Mouse (Mus musculus): ENCODE data around the gene Nmnat1. TPM values are rescaled to one million over a fixed set of nuclear protein-coding genes. Genes with fewer than 3 reads are reported as not detected.

Gene Nmnat1
- polyA plus RNA-seq, 1 experiment from 2014 or later = 18.8 TPM

- DNase-seq (ENCODE audit: low spot score) = no peak
- no peak overlapping the region for H3K4me3 ChIP-seq
- H3K9me3 ChIP-seq (replicated peaks) = no peaks in the 10 kb centered on the region
- no peaks in the 10 kb centered on the region for H3K36me3 ChIP-seq
- H3K4me1 ChIP-seq = no peaks in the 10 kb centered on the region
- H3K27ac ChIP-seq (replicated peaks) = no peak overlapping the region
- 68% methylated on average over 6 of the region's 6 CpGs for WGBS
- H3K27me3 ChIP-seq (ENCODE audit: low read depth, poor library complexity, severe bottlenecking) = no peaks in the 10 kb centered on the region
Measured at GRCm38 (mm10) chr4:149511221-149511646, 26.2 kb upstream of the Nmnat1 start.

GRCm38 (mm10) chr4:149506904-149507303 is 21.9 kb upstream of the Nmnat1 start:
- no peaks in the 10 kb centered on the region for H3K27me3 ChIP-seq (ENCODE audit: low read depth, poor library complexity, severe bottlenecking)
- peaks cover 7% of the 10 kb centered on the region for H3K4me1 ChIP-seq
- H3K4me3 ChIP-seq = no peak overlapping the region
- no peaks in the 10 kb centered on the region for H3K9me3 ChIP-seq (replicated peaks)
- H3K27ac ChIP-seq (replicated peaks) = no peak overlapping the region
- DNase-seq (ENCODE audit: low spot score) = no peak
- peaks cover 12% of the 10 kb centered on the region for H3K36me3 ChIP-seq
- WGBS = 84% methylated on average over 3 of the region's 3 CpGs

GRCm38 (mm10) chr4:149505261-149505967 is 20.4 kb upstream of the Nmnat1 start:
- WGBS = 63% methylated on average over 15 of the region's 15 CpGs
- DNase-seq (ENCODE audit: low spot score) = no peak

GRCm38 (mm10) chr4:149504858-149505257 is 19.9 kb upstream of the Nmnat1 start:
- Histone ChIP-seq H3K27ac (replicated peaks) (no peak overlapping the region), H3K4me3 (no peak overlapping the region), H3K27me3 (ENCODE audit: low read depth, poor library complexity, severe bottlenecking) (no peaks in the 10 kb centered on the region), H3K4me1 (peaks cover 7% of the 10 kb centered on the region), H3K9me3 (replicated peaks) (no peaks in the 10 kb centered on the region), H3K36me3 (peaks cover 33% of the 10 kb centered on the region)
- no peak for DNase-seq (ENCODE audit: low spot score)
- 36% methylated on average over 3 of the region's 3 CpGs for WGBS

More at GRCm38 (mm10) chr4:149505261-149505967, 20.4 kb upstream of the Nmnat1 start:
- Histone ChIP-seq H3K9me3 (replicated peaks) (no peaks in the 10 kb centered on the region), H3K4me3 (no peak overlapping the region), H3K27me3 (ENCODE audit: low read depth, poor library complexity, severe bottlenecking) (no peaks in the 10 kb centered on the region), H3K4me1 (peaks cover 7% of the 10 kb centered on the region), H3K27ac (replicated peaks) (no peak overlapping the region), H3K36me3 (peaks cover 27% of the 10 kb centered on the region)

GRCm38 (mm10) chr4:149504363-149504762 is 19.4 kb upstream of the Nmnat1 start:
- WGBS = 88% methylated on average over 5 of the region's 5 CpGs
- Histone ChIP-seq H3K9me3 (replicated peaks) (no peaks in the 10 kb centered on the region), H3K4me3 (no peak overlapping the region), H3K27me3 (ENCODE audit: low read depth, poor library complexity, severe bottlenecking) (no peaks in the 10 kb centered on the region), H3K36me3 (peaks cover 38% of the 10 kb centered on the region), H3K27ac (replicated peaks) (no peak overlapping the region), H3K4me1 (peaks cover 7% of the 10 kb centered on the region)
- DNase-seq (ENCODE audit: low spot score) = no peak

GRCm38 (mm10) chr4:149499790-149500189 is 14.8 kb upstream of the Nmnat1 start:
- Histone ChIP-seq H3K27ac (replicated peaks) (no peak overlapping the region), H3K9me3 (replicated peaks) (no peaks in the 10 kb centered on the region), H3K4me1 (peaks cover 17% of the 10 kb centered on the region), H3K4me3 (no peak overlapping the region), H3K27me3 (ENCODE audit: low read depth, poor library complexity, severe bottlenecking) (no peaks in the 10 kb centered on the region), H3K36me3 (peaks cover 78% of the 10 kb centered on the region)
- no peak for DNase-seq (ENCODE audit: low spot score)
- WGBS = 91% methylated on average over 5 of the region's 5 CpGs

GRCm38 (mm10) chr4:149498901-149499300 is 13.9 kb upstream of the Nmnat1 start:
- Histone ChIP-seq H3K4me3 (no peak overlapping the region), H3K4me1 (peaks cover 15% of the 10 kb centered on the region), H3K27ac (replicated peaks) (no peak overlapping the region), H3K27me3 (ENCODE audit: low read depth, poor library complexity, severe bottlenecking) (no peaks in the 10 kb centered on the region), H3K9me3 (replicated peaks) (no peaks in the 10 kb centered on the region), H3K36me3 (peaks cover 87% of the 10 kb centered on the region)
- 75% methylated on average over 8 of the region's 8 CpGs for WGBS
- DNase-seq (ENCODE audit: low spot score) = no peak

GRCm38 (mm10) chr4:149496612-149497011 is 11.6 kb upstream of the Nmnat1 start:
- peaks cover 15% of the 10 kb centered on the region for H3K4me1 ChIP-seq
- no peaks in the 10 kb centered on the region for H3K9me3 ChIP-seq (replicated peaks)
- DNase-seq (ENCODE audit: low spot score) = peak; percentile 22
- H3K4me3 ChIP-seq = no peak overlapping the region
- WGBS = 21% methylated on average over 2 of the region's 2 CpGs
- peak overlapping the region; percentile 73 for H3K27ac ChIP-seq (replicated peaks)
- H3K27me3 ChIP-seq (ENCODE audit: low read depth, poor library complexity, severe bottlenecking) = no peaks in the 10 kb centered on the region
- H3K36me3 ChIP-seq = peaks cover 94% of the 10 kb centered on the region

- WGBS = 98% methylated on average over 3 of the region's 3 CpGs
- DNase-seq (ENCODE audit: low spot score) = no peak
- no peak overlapping the region for H3K27ac ChIP-seq (replicated peaks)
- H3K9me3 ChIP-seq (replicated peaks) = no peaks in the 10 kb centered on the region
- H3K27me3 ChIP-seq (ENCODE audit: low read depth, poor library complexity, severe bottlenecking) = no peaks in the 10 kb centered on the region
- H3K4me3 ChIP-seq = no peak overlapping the region
- H3K36me3 ChIP-seq = peaks cover 93% of the 10 kb centered on the region
- H3K4me1 ChIP-seq = peaks cover 16% of the 10 kb centered on the region
Measured at GRCm38 (mm10) chr4:149491151-149491550, 6.1 kb upstream of the Nmnat1 start.

- peaks cover 22% of the 10 kb centered on the region for H3K4me1 ChIP-seq
- H3K36me3 ChIP-seq = peaks cover 80% of the 10 kb centered on the region
- H3K4me3 ChIP-seq = no peak overlapping the region
- no peak for DNase-seq (ENCODE audit: low spot score)
- no peak overlapping the region for H3K27ac ChIP-seq (replicated peaks)
- 94% methylated on average over 14 of the region's 14 CpGs for WGBS
- H3K27me3 ChIP-seq (ENCODE audit: low read depth, poor library complexity, severe bottlenecking) = no peaks in the 10 kb centered on the region
- H3K9me3 ChIP-seq (replicated peaks) = no peaks in the 10 kb centered on the region
Measured at GRCm38 (mm10) chr4:149489415-149490240, 4.6 kb upstream of the Nmnat1 start.

GRCm38 (mm10) chr4:149487729-149488128 is 2.7 kb upstream of the Nmnat1 start:
- Histone ChIP-seq H3K9me3 (replicated peaks) (no peaks in the 10 kb centered on the region), H3K27me3 (ENCODE audit: low read depth, poor library complexity, severe bottlenecking) (no peaks in the 10 kb centered on the region), H3K36me3 (peaks cover 61% of the 10 kb centered on the region), H3K4me3 (no peak overlapping the region), H3K4me1 (peaks cover 31% of the 10 kb centered on the region), H3K27ac (replicated peaks) (no peak overlapping the region)
- DNase-seq (ENCODE audit: low spot score) = no peak
- WGBS = 94% methylated on average over 12 of the region's 12 CpGs

- Histone ChIP-seq H3K27ac (replicated peaks) (peak overlapping the region; percentile 89), H3K9me3 (replicated peaks) (no peaks in the 10 kb centered on the region), H3K4me1 (peaks cover 31% of the 10 kb centered on the region), H3K36me3 (peaks cover 43% of the 10 kb centered on the region), H3K27me3 (ENCODE audit: low read depth, poor library complexity, severe bottlenecking) (no peaks in the 10 kb centered on the region), H3K4me3 (peak overlapping the region; percentile 80)
- WGBS = 2% methylated on average over 10 of the region's 10 CpGs
- DNase-seq (ENCODE audit: low spot score) = no peak
Measured at GRCm38 (mm10) chr4:149485825-149486206, 814 bp upstream of the Nmnat1 start.

- DNase-seq (ENCODE audit: low spot score) = no peak
- peak overlapping the region; percentile 80 for H3K4me3 ChIP-seq
- no peaks in the 10 kb centered on the region for H3K9me3 ChIP-seq (replicated peaks)
- peaks cover 30% of the 10 kb centered on the region for H3K36me3 ChIP-seq
- peak overlapping the region; percentile 89 for H3K27ac ChIP-seq (replicated peaks)
- H3K4me1 ChIP-seq = peaks cover 31% of the 10 kb centered on the region
- WGBS = 61% methylated on average over 3 of the region's 3 CpGs
- no peaks in the 10 kb centered on the region for H3K27me3 ChIP-seq (ENCODE audit: low read depth, poor library complexity, severe bottlenecking)
Measured at GRCm38 (mm10) chr4:149484566-149484965, 436 bp downstream of the Nmnat1 start.
